Mouse (Mus musculus) C2C12 (cell line): ENCODE measurements around the gene Pon3.

Experiments
- CEBPB ChIP-seq: IDR thresholded peaks from one replicate; pipeline ENCODE4 v1.6.1; 2011; ENCODE audit warnings: low read depth, mild to moderate bottlenecking, control low read depth, moderate library complexity
- CTCF ChIP-seq: IDR thresholded peaks from one replicate; pipeline ENCODE4 v1.5.1; 2011; ENCODE audit not compliant: control insufficient read depth, insufficient read depth, insufficient read length
- MAX ChIP-seq: IDR thresholded peaks from one replicate; pipeline ENCODE4 v1.6.1; 2011; ENCODE audit warnings: mild to moderate bottlenecking, control low read depth
- USF1 ChIP-seq: IDR thresholded peaks from one replicate; pipeline ENCODE4 v1.6.1; 2011; ENCODE audit warnings: low read depth, mild to moderate bottlenecking, control low read depth, moderate library complexity

DNA sequence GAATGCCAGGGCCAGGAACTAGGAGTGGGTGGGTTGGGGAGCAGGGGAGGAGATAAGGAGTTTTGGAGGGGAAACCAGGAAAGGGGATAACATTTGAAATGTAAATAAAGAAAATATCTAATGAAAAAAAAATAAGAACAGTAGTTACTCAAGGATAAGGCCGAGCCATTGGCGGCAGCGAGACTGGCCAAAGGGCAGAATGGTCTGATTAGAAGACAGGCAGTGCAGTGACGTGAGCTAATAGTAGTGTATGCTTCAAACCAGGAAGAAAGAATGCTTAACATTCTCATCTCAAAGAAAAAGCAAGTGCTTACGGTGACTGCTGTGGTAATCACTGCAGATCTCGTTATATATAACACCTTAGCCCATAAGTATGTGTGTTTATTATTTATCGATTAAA, 40.0 kb upstream of the Pon3 start:
- TF ChIP-seq USF1 (no peak), CTCF (no peak), CEBPB (no peak), MAX (no peak)
